Mouse (Mus musculus) G1E (cell line): ENCODE measurements around the gene Fxr2. TPM values are rescaled to one million over a fixed set of nuclear protein-coding genes. Genes with fewer than 3 reads are reported as not detected.
A peak's percentile ranks its signal among the peaks of the same experiment; 100 is the strongest.

Experiments used
- ATAC-seq: 2 replicates; pipeline ENCODE4 v1.8.0; 2016; ENCODE audit warnings: mild to moderate bottlenecking; ENCODE audit not compliant: insufficient number of reproducible peaks, poor library complexity, low FRiP score, severe bottlenecking; ENCODE audit errors: extremely low read depth
- DNase-seq: peaks from one replicate; pipeline ENCODE4 v3.0.0; 2012; ENCODE audit warnings: low spot score
- H3K27me3 ChIP-seq: 2 replicates; pipeline ENCODE4 v1.6.1; 2012; ENCODE audit warnings: mild to moderate bottlenecking, low read length, inconsistent platforms; ENCODE audit not compliant: insufficient read depth
- H3K36me3 ChIP-seq: replicated peaks from 2 replicates; pipeline ENCODE3; 2012; ENCODE audit warnings: mild to moderate bottlenecking, inconsistent platforms
- H3K4me1 ChIP-seq: 2 replicates; pipeline ENCODE4 v1.6.1; 2012; ENCODE audit warnings: low read depth, low read length, inconsistent platforms, mixed read lengths; ENCODE audit not compliant: insufficient read depth
- H3K4me3 ChIP-seq: 2 replicates; pipeline ENCODE4 v1.5.1; 2012; ENCODE audit warnings: low read depth, mild to moderate bottlenecking, inconsistent platforms, low read length, moderate library complexity, mixed read lengths
- H3K9me3 ChIP-seq: replicated peaks from 2 replicates; pipeline ENCODE4 v1.6.1; 2012; ENCODE audit warnings: inconsistent platforms
- CTCF ChIP-seq: IDR thresholded peaks from 2 replicates; pipeline ENCODE4 v1.5.1; 2012; ENCODE audit warnings: low read depth, low read length, inconsistent platforms, mixed read lengths
- GATA1 ChIP-seq: IDR thresholded peaks from 2 replicates; pipeline ENCODE4 v1.6.1; 2012; ENCODE audit warnings: borderline replicate concordance, low read length, inconsistent platforms, mixed read lengths
- GATA2 ChIP-seq: IDR thresholded peaks from 2 replicates; pipeline ENCODE4 v1.6.1; 2012; ENCODE audit warnings: low read depth, low read length, inconsistent platforms, borderline replicate concordance
- POLR2AphosphoS5 ChIP-seq: IDR thresholded peaks from 2 replicates; pipeline ENCODE4 v1.6.1; 2012; ENCODE audit warnings: low read depth, low read length, inconsistent platforms; ENCODE audit not compliant: insufficient replicate concordance
- TAL1 ChIP-seq: conservative IDR thresholded peaks from 2 replicates; pipeline ENCODE4 v1.6.1; 2012; ENCODE audit warnings: low read depth, low read length, inconsistent platforms, mixed read lengths
- polyA plus RNA-seq: library from polyadenylated mRNA; stranded (reverse); fragments of >175 nt; gene quantifications from 2 replicates; pipeline ENCODE4 v1.2.3, GENCODE M21; 2012
- total RNA-seq, 2 experiments: library from RNA; stranded (forward) in 1 of 2; stranded (reverse) in 1 of 2; fragments of 200-1000 nt in 1 of 2; fragments of >200 nt in 1 of 2; fragmentation: Nextera tagmentation in 1 of 2; gene quantifications; 2 replicates each; pipeline ENCODE4 v1.2.3; 2014 to 2017

Fxr2 gene
- total and polyA plus RNA-seq, 3 experiments = 44.9 to 92.9 (median 82.4) TPM

- DNase-seq (no peak), ATAC-seq (no peak)
- Histone ChIP-seq H3K9me3 (no peaks in the 10 kb centered on the region), H3K4me1 (peaks cover 20% of the 10 kb centered on the region), H3K4me3 (no peak overlapping the region), H3K36me3 (no peaks in the 10 kb centered on the region), H3K27me3 (no peaks in the 10 kb centered on the region)
- TF ChIP-seq GATA1 (no peak), TAL1 (no peak), POLR2AphosphoS5 (no peak), CTCF (peak; percentile 98), GATA2 (no peak)
These were observed 4.5 kb upstream of the Fxr2 start for GRCm38 (mm10) chr11:69628286-69628685.

- DNase-seq = no peak
- H3K27me3 ChIP-seq = no peaks in the 10 kb centered on the region
- no peak for ATAC-seq
- no peaks in the 10 kb centered on the region for H3K36me3 ChIP-seq
- no peak overlapping the region for H3K4me3 ChIP-seq
- H3K9me3 ChIP-seq = no peaks in the 10 kb centered on the region
- TF ChIP-seq TAL1 (no peak), GATA1 (no peak), CTCF (peak; percentile 34; the same call in 1 of the 2 replicates), GATA2 (no peak), POLR2AphosphoS5 (no peak)
- H3K4me1 ChIP-seq = peaks cover 31% of the 10 kb centered on the region
These were observed 3.0 kb upstream of the Fxr2 start for GRCm38 (mm10) chr11:69629802-69630201.

GRCm38 (mm10) chr11:69633128-69633866, 507 bp downstream of the Fxr2 start:
- Histone ChIP-seq H3K4me1 (peaks cover 49% of the 10 kb centered on the region), H3K4me3 (peak overlapping the region; percentile 90), H3K36me3 (peaks cover 25% of the 10 kb centered on the region), H3K9me3 (no peaks in the 10 kb centered on the region), H3K27me3 (no peaks in the 10 kb centered on the region)
- ATAC-seq = no peak
- TF ChIP-seq TAL1 (no peak), POLR2AphosphoS5 (no peak), CTCF (no peak), GATA2 (no peak), GATA1 (no peak)
- DNase-seq = peak; percentile 70

GRCm38 (mm10) chr11:69635471-69635870, 2.7 kb downstream of the Fxr2 start:
- DNase-seq = no peak
- no peak for ATAC-seq
- no peak for TF ChIP-seq POLR2AphosphoS5
- TF ChIP-seq GATA1 = no peak
- TF ChIP-seq CTCF = no peak
- TF ChIP-seq GATA2 = no peak
- H3K4me1 ChIP-seq = peaks cover 46% of the 10 kb centered on the region
- no peaks in the 10 kb centered on the region for H3K27me3 ChIP-seq
- H3K36me3 ChIP-seq = peaks cover 43% of the 10 kb centered on the region
- H3K4me3 ChIP-seq = no peak overlapping the region
- no peaks in the 10 kb centered on the region for H3K9me3 ChIP-seq

GRCm38 (mm10) chr11:69645860-69646259, 13.1 kb downstream of the Fxr2 start:
- DNase-seq = no peak
- Histone ChIP-seq H3K9me3 (no peaks in the 10 kb centered on the region), H3K4me3 (no peak overlapping the region), H3K36me3 (peaks cover 95% of the 10 kb centered on the region), H3K27me3 (no peaks in the 10 kb centered on the region), H3K4me1 (peaks cover 9% of the 10 kb centered on the region)
- no peak for ATAC-seq
- no peak for TF ChIP-seq GATA1
- TF ChIP-seq TAL1 = no peak
- TF ChIP-seq POLR2AphosphoS5 = no peak
- TF ChIP-seq GATA2 = no peak
- TF ChIP-seq CTCF = no peak

- peaks cover 98% of the 10 kb centered on the region for H3K36me3 ChIP-seq
- ATAC-seq = no peak
- no peaks in the 10 kb centered on the region for H3K9me3 ChIP-seq
- TF ChIP-seq GATA1 (no peak), POLR2AphosphoS5 (no peak), TAL1 (no peak), CTCF (no peak), GATA2 (no peak)
- peaks cover 56% of the 10 kb centered on the region for H3K4me1 ChIP-seq
- H3K27me3 ChIP-seq = no peaks in the 10 kb centered on the region
- H3K4me3 ChIP-seq = no peak overlapping the region
- no peak for DNase-seq
These were observed 20.6 kb downstream of the Fxr2 start for GRCm38 (mm10) chr11:69653399-69653798.

GRCm38 (mm10) chr11:69654760-69655159, 22.0 kb downstream of the Fxr2 start:
- no peaks in the 10 kb centered on the region for H3K27me3 ChIP-seq
- H3K9me3 ChIP-seq = no peaks in the 10 kb centered on the region
- ATAC-seq (no peak), DNase-seq (no peak)
- TF ChIP-seq GATA1 = no peak
- H3K36me3 ChIP-seq = peaks cover 96% of the 10 kb centered on the region
- peaks cover 63% of the 10 kb centered on the region for H3K4me1 ChIP-seq
- no peak overlapping the region for H3K4me3 ChIP-seq
